Mouse (Mus musculus) limb, embryonic 14.5 days (tissue): Measurements from ENCODE around the gene Ddx3y. TPM values are rescaled to one million over a fixed set of nuclear protein-coding genes. Genes with fewer than 3 reads are reported as not detected.

Experiments used
- ATAC-seq: fragments of 200-750 bp; cut with Nextera tagmentation; 2 replicates; pipeline ENCODE4 v1.8.0; 2017; ENCODE audit warnings: low read depth, moderate number of reproducible peaks, moderate TSS enrichment; ENCODE audit not compliant: low FRiP score
- DNase-seq: peaks from one replicate; pipeline ENCODE4 v3.0.0-alpha.2; 2015; ENCODE audit warnings: low spot score
- H3K27ac ChIP-seq: fragments of 300-500 bp; sonication (generic); replicated peaks from 2 replicates; pipeline ENCODE4 v1.5.1; 2014; ENCODE audit warnings: low read depth, mild to moderate bottlenecking, low read length, moderate library complexity, mixed read lengths
- H3K27me3 ChIP-seq: fragments of 300-500 bp; sonication (generic); 2 replicates; pipeline ENCODE4 v1.6.1; 2014; ENCODE audit warnings: low read length, mixed read lengths; ENCODE audit not compliant: control insufficient read depth, insufficient read depth
- H3K36me3 ChIP-seq: fragments of 300-500 bp; sonication (generic); 2 replicates; pipeline ENCODE4 v1.6.1; 2014; ENCODE audit warnings: mild to moderate bottlenecking, low read length, moderate library complexity, mixed read lengths; ENCODE audit not compliant: control insufficient read depth, insufficient read depth
- H3K4me1 ChIP-seq: fragments of 300-500 bp; sonication (generic); 2 replicates; pipeline ENCODE4 v1.6.1; 2014; ENCODE audit warnings: antibody characterized with exemption, low read length, mixed read lengths; ENCODE audit not compliant: control insufficient read depth, insufficient read depth
- H3K4me2 ChIP-seq: fragments of 300-500 bp; sonication (generic); replicated peaks from 2 replicates; pipeline ENCODE4 v1.6.1; 2014; ENCODE audit warnings: low read depth, mild to moderate bottlenecking, low read length, moderate library complexity; ENCODE audit not compliant: severe bottlenecking
- H3K4me3 ChIP-seq: fragments of 300-500 bp; sonication (generic); replicated peaks from 2 replicates; pipeline ENCODE4 v1.5.1; 2014; ENCODE audit warnings: low read length
- H3K9ac ChIP-seq: fragments of 300-500 bp; sonication (generic); 2 replicates; pipeline ENCODE4 v1.6.1; 2014; ENCODE audit warnings: mild to moderate bottlenecking, low read depth, low read length, moderate library complexity; ENCODE audit not compliant: severe bottlenecking
- H3K9me3 ChIP-seq: fragments of 300-500 bp; sonication (generic); 2 replicates; pipeline ENCODE4 v1.6.1; 2016; ENCODE audit warnings: low read length; ENCODE audit not compliant: control insufficient read depth
- POLR2A ChIP-seq: fragments of 200-500 bp; IDR thresholded peaks from 2 replicates; pipeline ENCODE4 v1.8.0; 2012; ENCODE audit warnings: inconsistent platforms, mild to moderate bottlenecking, moderate library complexity, borderline replicate concordance; ENCODE audit not compliant: insufficient read depth, insufficient read length; ENCODE audit errors: extremely low read depth
- WGBS: fragments of 180-500 bp; shearing (Covaris S2); extraction: QIAGEN DNeasy Blood & Tissue Kit; methylation state at CpG from one replicate; pipeline ENCODE4 v1.1.7; 2014; 5-methylcytosine and 5-hydroxymethylcytosine counted together
- polyA plus RNA-seq, 2 experiments: library from polyadenylated mRNA; depleted of rRNA in 1 of 2; stranded (reverse) in 1 of 2; unstranded in 1 of 2; fragments of >200 nt; fragmentation: Nextera tagmentation in 1 of 2; extraction: Ambion mirVana in 1 of 2; gene quantifications; 2 replicates each; pipeline versions ENCODE4 v1.2.1 to v1.2.3; 2012 to 2014

The Ddx3y gene
- polyA plus RNA-seq, 2 experiments: 20.5 to 38.2 TPM

GRCm38 (mm10) chrY:1244940-1245339 is 41.5 kb downstream of the Ddx3y start:
- Histone ChIP-seq H3K9ac (peak overlapping the region; percentile 59), H3K4me2 (peak overlapping the region; percentile 34), H3K4me3 (peak overlapping the region; percentile 41), H3K9me3 (no peaks in the 10 kb centered on the region), H3K36me3 (no peaks in the 10 kb centered on the region), H3K4me1 (no peaks in the 10 kb centered on the region), H3K27me3 (no peaks in the 10 kb centered on the region), H3K27ac (peak overlapping the region; percentile 79)
- no peak for TF ChIP-seq POLR2A
- DNase-seq: no peak
- ATAC-seq: no peak
- whole genome bisulfite sequencing: 0% methylated on average over 8 of the region's 9 CpGs

- Histone ChIP-seq H3K4me1 (no peaks in the 10 kb centered on the region), H3K4me3 (peak overlapping the region; percentile 41), H3K27me3 (no peaks in the 10 kb centered on the region), H3K36me3 (no peaks in the 10 kb centered on the region), H3K9ac (0 out of 2 replicates have a peak overlapping the region, but pooled peaks have one; percentile 59), H3K27ac (no peak overlapping the region), H3K9me3 (no peaks in the 10 kb centered on the region), H3K4me2 (peak overlapping the region; percentile 34)
- DNase-seq (peak; percentile 2), ATAC-seq (no peak)
- 48% methylated on average over 5 of the region's 5 CpGs for WGBS
- TF ChIP-seq POLR2A: no peak
These were observed 42.0 kb downstream of the Ddx3y start for GRCm38 (mm10) chrY:1244421-1244820.

- no peak for TF ChIP-seq POLR2A
- no peak overlapping the region for H3K27ac ChIP-seq
- no peak overlapping the region for H3K9ac ChIP-seq
- no peaks in the 10 kb centered on the region for H3K4me1 ChIP-seq
- H3K36me3 ChIP-seq: no peaks in the 10 kb centered on the region
- no peak overlapping the region for H3K4me3 ChIP-seq
- 84% methylated on average over 5 of the region's 7 CpGs for WGBS
- no peaks in the 10 kb centered on the region for H3K9me3 ChIP-seq
- H3K27me3 ChIP-seq: no peaks in the 10 kb centered on the region
- ATAC-seq (no peak), DNase-seq (no peak)
- H3K4me2 ChIP-seq: no peak overlapping the region
These were observed 66.4 kb downstream of the Ddx3y start for GRCm38 (mm10) chrY:1220001-1220400.

Other genes with a start within 250 kb of the Ddx3y start
- 1.7 and 11.5 TPM in 2 replicates for gene Uty, start 40.9 kb downstream of the Ddx3y start, polyA plus RNA-seq (2012; rRNA removed)
- 18.5 TPM in 1 of 2 replicates, not detected in the other for gene Uty, start 40.9 kb downstream of the Ddx3y start, polyA plus RNA-seq (2014; fragmentation: Nextera tagmentation; extraction: Ambion mirVana)
- not detected in 2 replicates for gene Usp9y, start 173.2 kb upstream of the Ddx3y start, polyA plus RNA-seq (2012; rRNA removed)
- gene Usp9y, start 173.2 kb upstream of the Ddx3y start, polyA plus RNA-seq (2014; fragmentation: Nextera tagmentation; extraction: Ambion mirVana): not detected in 2 replicates